Mouse (Mus musculus) cerebellum, adult 2 months (tissue): Measurements from ENCODE around the gene Ppm1d.

ENCODE experiments used
- CTCF ChIP-seq: fragments of 200-500 bp; IDR thresholded peaks from 2 replicates; pipeline ENCODE4 v1.5.1; 2011; ENCODE audit warnings: low read depth, mild to moderate bottlenecking, control low read depth, low read length, moderate library complexity, borderline replicate concordance; ENCODE audit not compliant: insufficient read depth
- POLR2A ChIP-seq: fragments of 200-500 bp; IDR thresholded peaks from 2 replicates; pipeline ENCODE4 v1.6.1; 2011; ENCODE audit warnings: low read length, control low read depth, borderline replicate concordance; ENCODE audit not compliant: insufficient read depth

GRCm38 (mm10) chr11:85301161-85301560 lies 9.9 kb upstream of the Ppm1d start:
- no peak for TF ChIP-seq POLR2A
- no peak for TF ChIP-seq CTCF
